Mouse (Mus musculus): ENCODE measurements around the gene Bmpr2.
"Not testable (repeated sequence)": the region's sequence is repeated elsewhere in the genome, so short reads cannot be mapped to it uniquely, and the experiment has no call there.

Bmpr2 gene

DNA sequence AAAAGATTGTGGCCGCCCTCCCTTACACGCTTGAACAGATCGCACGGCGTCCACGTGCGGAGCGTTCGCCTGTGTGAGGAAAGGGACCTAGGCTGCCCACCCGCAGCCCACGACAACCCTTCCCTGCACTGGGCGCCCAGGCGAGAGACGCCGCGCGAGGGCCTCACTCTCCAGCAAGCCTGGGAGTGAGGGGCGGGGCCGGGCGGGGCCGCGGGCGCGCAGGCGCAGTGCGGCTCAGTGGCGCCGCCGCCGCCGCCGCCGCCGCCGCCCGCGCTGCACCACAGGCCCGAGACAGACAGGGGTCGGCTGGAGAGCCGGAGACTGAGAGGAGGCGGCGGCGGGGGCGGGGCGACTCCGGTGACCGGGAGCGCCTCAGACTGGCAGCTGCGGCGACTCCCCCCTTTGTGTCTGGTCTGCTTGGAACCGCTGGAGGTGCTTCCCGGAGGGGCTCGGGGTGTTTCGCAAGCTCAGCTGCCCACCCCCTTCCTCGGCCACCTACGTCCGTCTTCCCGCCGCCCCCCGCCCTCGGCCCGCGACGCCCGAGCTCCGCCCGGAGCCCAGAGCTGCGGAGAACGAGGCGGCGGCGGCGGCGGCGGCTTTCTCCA is at the start of gene Bmpr2:
Gene Bmpr2 (plus strand): TSS at position 237 of the 605 bp plus-strand sequence.
- DNase-seq, result peak; percentile 84

DNA sequence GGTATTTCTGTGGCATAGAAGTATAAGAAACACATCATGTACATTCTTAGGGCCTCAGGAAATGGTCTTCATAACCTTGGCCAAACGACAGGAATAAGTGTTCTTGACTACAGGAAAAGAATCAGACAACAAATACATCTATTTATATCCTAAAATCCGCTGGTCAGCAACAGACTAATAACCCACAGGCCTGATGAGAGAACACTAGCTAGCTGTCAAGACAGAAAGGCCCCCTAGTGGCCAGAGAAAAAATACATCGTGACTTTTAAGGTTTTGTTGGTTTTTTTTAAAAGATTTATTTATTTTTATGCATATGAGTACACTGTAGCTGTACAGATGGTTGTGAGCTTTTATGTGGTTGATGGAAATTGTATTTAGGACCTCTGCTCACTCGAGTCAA is 43.3 kb upstream of the Bmpr2 start:
- no peak for DNase-seq

DNA sequence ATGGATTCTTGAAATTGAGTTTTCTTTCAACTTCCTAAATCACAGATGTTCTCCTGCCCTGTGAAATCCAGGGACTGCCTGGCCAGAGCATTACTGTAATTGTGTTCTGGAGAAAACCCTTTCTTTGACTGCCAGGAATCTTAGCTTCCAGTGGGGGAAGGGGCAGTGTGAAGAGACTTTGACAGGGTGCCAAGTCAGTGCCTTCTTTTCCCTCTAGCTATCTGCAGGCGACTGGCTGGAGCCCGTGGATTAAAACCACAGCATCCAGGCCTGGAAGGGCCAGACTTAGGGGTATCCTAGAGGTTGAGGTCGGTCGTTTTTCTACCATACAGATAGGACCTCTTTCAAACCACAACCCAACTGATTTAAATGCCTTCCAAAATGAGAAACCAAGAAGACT is 37.5 kb upstream of the Bmpr2 start:
- DNase-seq, result no peak

DNA sequence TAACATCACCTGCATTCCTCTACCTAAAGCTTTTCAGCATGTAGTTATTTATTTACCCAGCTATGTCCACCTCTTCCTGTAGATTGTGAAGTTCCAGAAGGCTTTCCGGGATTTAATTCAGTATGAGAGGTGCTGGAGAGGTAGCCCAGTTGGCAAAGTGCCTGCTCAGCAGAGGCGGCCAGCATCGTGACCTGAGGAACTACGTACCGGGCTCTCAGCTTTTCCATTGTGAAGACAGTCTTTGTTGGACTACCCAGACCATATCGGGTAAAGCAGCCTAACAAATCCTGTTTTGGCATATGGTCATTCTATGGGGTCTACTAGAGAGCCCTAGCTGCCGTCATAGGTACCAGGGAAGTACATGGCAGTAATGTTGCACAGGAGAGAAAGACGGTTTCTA is 33.1 kb upstream of the Bmpr2 start:
- DNase-seq, result no peak

DNA sequence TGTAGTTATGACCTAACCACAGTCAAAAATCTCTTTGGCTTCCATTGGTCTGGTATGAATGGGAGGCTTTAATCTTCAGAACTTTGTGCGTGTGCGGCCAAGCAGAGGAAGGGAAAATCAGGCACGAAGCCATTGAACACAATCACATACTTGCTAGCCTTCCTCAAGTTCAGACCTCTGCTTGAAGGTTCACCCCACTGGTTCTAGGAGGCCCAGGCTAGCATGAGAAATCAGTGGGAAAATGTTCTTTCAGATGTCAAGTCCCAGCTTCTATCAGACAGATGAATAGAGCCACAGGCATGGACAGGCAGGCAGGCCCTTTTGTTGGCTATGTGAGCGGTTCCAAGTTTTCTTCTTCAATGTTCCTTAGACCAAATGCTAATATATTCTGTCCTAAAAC is 32.5 kb upstream of the Bmpr2 start:
- no peak for DNase-seq

DNA sequence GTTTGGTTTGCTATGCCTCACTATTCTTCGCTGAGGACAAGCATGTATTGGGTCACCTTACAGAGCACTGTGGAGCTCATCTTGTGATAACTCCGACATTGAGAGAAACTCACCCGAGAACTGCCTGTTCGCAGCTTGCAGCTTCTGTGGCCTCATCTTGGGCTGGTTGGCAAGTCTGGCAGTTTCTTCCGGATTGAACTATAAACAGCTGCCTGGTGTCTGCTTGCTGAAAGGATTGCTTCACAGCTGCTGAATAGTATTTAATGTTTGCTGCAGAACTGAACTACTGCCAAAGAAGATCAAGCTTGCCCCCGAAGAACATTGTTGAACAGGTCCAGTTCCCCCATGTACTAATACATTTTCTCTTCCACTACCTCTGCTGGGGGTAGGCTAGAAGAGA is 29.1 kb upstream of the Bmpr2 start:
- no peak for DNase-seq

DNA sequence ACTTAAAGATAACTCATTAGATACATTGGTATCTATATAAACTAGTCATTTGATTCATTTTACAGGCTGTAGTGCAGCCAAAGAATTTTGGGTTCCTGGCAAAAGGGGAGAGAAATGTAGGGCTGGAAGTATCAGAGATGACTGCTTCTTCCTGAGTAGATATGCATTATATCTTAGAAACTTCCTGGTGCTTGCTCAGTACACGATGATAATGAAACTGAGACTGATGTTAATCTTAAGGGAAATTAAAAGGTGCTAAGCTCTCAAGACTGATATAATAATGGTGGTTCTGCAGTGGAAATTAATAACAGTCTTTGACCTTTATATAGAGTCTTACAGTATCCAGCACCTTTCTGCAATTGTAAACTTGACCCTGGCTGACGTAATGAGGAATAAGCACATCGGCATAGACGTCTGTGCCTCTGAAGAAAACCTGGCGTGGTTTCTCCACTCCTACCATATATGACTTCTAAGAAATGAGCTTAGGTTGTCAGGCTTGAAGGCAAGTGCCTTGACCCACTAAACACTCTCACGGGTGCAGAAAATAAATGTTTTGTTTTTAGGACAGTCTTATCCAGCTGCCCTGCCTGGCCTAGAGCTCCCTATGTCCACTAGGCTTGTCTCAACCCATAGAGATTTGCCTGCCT is 24.3 kb upstream of the Bmpr2 start:
- no peak for DNase-seq

DNA sequence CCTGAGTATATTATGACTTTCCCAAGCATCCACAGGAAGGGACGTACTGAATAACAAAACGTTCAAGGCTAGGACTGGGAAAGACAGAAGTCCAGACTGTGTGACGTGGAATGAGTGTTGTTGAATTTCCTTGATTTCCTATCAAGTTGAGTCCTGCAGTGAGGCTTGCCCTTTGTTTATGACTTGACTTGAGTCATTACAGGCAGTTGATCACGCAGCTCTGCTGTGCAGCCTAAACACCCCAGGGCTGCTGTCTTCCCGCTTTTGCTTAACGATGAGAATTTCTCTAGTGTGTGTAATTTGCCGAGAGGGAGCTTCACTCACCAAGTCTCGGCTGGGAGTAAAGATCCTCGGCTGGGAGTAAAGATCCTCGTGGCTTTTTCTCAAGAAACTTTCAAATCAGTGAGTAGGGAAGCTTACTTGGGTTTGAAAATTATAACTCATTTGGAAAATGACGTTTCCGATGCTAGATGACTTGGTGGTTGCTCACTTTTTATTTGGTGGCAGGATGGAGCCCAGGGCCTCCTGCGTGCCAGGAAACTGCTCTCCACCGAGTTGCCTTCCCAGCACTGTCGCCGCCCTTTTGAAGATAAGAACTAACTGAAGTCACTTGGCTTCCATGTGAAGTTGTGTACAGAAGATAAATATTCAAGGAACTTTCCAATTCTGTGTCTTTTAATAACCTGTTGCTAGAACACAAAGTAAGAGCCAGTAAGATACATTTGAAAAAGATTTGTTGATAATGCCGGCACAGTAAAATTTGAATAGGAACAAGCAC is 23.4 kb upstream of the Bmpr2 start:
- no peak for DNase-seq

DNA sequence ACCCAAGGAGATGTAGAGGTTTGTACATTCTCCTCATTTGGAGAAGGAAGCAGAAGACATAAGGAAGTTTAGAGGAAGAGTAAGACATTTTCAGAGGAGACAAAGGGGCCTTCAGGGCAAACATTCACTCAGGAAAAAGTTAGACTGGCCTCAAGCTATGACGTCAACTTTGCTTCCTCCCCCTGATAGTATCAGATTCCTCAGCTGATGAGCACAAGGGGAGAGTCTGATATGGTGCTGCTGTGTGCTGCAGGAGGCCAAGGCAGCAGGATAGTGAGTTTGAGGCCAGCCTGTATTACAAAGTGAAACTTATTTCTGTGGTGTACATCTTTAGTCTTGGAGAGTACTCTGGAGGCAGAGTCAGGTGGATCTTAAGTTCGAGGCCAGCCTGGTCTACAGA is 14.2 kb upstream of the Bmpr2 start:
- no peak for DNase-seq

DNA sequence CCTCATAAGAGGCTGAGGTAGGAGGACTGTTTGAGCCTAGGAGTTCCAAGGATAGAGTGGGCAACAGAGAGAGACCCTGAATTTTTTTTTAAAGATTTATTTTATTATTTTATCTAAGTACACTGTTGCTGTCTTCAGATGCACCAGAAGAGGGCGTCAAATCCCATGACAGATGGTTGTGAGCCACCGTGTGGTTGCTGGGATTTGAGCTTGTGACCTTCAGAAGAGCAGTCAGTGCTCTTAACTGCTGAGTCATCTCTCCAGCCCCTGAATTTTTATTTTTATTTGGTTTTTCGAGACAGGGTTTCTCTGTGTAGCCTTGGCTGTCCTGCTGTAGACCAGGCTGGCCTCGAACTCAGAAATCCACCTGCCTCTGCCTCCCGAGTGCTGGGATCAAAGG is 13.5 kb upstream of the Bmpr2 start:
- not testable (repeated sequence) for DNase-seq

DNA sequence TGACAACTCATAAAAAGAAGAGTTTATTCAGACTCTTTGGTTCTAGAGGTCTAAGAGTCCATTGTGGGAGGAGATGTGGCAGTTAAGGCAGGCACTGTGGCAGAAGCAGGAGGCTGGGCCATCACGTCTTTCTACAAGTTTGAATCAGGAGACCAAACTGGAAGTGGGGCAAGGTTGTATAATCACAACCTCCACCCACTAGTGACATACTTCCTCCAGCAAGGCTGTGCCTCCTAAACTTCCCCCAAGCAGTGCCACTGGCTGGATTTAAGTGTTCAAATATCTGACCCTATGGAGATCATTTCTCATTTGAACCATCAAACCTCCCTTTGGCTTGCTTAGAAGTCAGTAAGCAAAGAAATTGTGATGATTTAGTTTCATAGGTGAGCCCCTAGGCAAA is 7.9 kb upstream of the Bmpr2 start:
- DNase-seq, result no peak

DNA sequence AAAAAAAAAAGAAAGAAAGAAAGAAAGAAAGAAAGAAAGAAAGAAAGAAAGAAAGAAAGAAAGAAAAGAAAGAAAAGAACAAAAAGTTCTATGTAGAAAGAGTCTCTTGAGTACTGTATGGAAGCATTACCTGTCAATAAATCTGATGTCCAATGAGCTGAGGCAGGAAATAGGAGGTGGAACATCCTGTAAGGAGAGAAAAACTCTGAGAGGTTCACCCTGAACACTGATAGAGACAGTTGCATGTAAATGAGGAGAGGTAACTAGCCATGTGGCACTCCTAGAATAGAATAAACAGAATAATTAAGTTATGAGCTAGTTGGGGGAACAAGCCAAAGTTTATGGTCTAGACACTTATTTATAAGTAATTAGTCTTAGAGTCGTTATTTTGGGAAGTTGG is 4.9 kb upstream of the Bmpr2 start:
- DNase-seq, result no peak

DNA sequence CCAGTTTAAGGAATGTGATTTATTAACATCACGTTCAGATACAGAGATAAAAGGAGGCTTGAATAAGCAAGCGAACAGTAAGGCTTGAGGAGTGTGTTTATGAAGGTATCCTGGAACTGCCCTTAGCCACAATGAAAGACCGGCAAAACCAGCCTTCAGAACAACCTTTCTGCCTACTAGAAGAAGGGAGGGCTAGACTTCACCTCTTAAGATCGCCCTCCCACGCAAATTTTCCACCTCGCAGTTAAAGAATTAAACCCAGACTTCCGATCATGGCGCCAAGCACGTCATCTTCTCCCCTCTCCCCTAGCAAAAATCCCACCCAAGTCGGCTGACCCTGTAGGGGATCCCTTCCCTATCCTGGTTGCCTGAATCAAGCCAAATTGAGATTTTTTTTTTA is 992 bp upstream of the Bmpr2 start:
- DNase-seq, result peak; percentile 28

DNA sequence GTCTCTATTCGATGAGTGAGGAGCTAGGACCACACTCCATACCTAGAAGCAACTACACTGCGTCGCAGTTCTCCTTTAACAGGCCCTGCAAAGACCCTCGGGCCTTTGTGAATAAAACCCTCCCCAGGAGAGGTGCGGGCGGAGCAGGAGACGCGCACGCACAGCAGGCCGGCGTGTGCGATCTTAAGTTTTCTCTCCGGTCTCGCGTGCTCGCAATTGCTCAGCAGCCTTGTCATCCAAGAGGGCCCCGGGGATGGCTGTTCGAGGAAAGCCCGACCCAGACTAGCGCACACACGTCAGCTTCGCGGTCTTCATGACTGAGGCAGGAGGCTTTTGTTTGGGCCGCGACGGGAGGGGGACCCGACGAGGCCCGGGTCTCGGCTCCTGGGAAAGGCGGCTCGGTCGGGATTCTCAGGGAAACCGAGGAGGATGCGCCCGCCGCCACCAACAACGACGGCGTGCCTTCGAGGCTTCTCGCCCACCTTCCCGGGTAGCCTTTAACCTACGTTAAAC is 493 bp upstream of the Bmpr2 start:
- DNase-seq, result no peak

DNA sequence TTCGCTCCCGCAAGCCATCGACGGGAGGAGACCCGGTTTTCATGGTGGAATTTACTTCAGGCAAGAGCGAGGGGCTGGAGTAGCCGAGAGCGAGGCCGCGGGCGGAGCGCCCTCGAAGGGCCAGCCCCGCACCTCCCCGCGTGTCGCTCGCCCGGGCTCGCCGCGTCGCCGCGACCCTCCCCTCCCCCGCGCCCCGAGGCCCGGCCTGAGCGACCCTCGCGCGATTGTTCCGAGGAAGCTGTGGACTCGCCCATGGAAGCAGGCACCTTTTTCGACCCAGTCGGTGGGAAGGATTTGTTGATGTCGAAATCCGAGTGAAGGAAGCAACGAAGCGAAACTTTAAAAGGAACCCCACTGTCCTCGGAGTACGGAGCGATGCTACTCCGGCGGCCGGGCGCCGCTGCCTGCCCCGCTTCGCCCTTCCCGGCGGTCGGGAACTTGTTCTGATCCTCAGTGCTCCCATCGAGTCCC is 616 bp downstream of the Bmpr2 start:
- peak; percentile 46 for DNase-seq

DNA sequence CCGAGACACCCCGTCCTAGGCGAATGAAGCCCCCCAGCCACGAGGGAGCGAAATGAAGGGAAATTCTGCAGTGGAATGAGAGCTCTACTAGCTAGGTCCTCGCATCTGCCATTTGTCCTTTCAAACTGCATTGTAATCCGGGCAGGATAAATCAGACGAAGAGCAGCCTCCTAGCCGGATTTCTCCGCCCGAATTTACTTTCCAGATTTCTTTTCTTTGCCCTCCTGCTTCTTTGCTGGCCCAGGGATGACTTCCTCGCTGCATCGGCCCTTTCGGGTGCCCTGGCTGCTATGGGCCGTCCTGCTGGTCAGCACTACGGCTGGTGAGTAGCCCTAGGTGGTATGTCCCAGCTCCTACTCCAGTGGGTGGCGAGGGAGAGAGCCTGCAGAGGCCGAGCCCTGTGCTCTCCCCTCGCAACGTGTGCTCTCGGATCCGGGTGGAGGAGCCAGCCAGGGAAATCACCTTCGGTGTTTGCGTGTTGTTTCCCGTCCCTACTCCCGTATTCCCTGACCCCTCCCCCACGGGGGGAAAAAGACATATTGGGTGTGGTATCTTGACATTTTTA is 1.3 kb downstream of the Bmpr2 start:
- peak; percentile 31 for DNase-seq

DNA sequence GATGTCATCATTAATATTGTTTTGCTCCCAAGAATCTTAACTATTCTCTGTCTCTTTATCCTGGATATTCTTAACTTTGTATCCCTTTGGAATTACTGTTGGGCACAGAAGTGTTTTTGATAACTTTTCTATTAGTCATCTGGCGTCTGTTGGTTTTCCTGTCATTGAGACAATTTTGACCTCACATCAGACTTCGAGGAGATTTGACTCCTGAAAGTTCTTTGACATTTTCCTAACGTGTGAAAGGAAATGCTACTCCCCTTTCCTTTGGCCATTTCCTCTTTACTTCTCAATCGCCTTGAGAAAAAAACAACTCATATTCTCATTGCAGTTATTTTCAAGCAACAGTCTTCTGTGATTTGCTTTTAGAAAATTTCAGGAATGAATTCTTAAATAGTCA is 2.1 kb downstream of the Bmpr2 start:
- no peak for DNase-seq

DNA sequence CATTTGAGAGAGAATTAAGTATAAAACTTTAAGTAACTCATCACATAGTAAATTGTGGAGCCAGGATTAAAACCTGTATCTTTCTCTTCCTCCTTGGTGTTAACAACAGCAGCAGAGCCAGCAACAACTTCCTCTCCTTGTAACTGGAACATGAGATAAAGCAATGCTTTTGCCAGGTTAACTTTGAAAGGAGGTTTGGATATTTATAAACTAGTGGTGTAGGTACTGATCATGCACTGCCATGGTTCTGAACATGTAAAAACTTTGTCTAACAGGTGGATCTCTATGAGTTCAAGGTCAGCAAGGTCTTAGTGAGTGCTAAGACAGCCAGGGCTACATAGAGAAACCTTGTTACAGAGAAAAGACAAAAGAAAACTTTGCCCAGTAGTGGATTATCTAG is 3.4 kb downstream of the Bmpr2 start:
- DNase-seq, result no peak

DNA sequence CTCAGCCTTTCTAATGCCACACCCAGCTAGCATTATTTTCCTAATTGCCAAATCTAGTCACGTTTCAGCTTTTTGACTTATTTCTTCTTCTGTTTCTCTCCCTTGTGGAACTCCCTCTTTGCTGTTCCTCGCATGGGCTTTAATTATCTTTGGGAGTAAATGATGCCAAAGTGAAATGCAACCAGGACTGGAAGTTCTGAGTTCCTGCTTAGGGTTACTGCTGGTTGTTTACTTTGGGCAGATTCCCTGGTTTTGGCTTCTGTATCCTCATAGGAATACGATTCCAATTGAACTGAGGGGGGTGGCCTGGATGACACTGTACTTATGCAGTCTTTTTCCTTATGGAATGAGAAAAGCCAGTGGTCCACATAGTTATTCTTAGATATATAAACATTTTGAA is 8.7 kb downstream of the Bmpr2 start:
- DNase-seq, result no peak

DNA sequence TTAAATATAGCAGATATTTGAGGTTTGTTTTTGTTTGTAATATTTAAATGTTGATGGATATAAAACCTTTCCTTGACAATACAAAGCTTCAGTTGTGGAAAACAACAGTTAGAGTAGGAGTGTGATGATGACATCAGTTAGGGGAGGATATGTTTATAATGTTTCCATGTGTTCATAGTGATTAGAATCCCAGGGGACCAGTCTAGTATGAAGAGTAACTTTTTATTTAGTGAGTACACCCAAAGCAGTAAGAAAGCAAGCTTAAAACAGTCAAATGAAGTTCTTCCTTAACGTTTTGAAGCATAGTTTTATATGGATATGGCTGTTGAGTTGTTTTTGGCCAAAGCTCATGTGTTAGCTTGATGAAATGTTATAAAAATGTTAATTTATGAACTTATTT is 17.9 kb downstream of the Bmpr2 start:
- DNase-seq, result no peak

DNA sequence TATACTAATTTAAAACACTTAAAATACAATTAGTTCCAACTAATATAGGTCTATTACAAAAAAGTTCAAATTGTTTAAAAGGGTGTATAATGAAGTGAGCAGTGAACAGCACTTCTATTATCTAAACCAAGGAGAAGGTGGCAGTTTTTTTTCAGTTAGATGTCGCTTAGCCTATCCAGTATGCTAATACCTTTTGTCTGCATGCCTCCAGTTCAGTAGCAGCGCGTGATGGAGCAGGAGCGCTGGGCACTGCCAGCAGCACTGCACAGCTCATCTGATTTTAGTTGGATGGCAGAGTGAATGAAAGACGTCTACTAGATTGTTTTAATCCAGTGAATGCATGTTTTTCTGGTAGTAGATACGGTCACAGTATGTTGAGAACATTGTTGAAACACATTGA is 25.8 kb downstream of the Bmpr2 start:
- DNase-seq, result no peak

DNA sequence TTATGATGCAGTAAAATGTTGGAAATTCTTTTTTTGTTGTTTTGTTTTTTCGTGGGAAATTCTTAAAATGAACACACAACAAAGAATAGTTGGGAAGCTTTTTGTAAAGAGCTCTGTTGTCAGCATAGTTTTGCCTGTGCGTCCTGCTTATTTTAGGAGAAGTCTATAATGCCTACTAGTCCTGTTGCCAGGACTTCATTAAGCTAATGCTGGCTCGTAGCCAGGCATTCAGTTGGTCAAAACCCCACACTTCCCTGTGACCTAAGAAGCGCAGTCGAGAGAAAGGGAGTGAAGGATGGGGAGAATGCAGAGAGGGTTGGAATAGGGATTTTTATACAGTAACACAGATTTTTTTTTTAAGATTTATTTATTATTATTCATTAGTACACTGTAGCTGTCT is 26.5 kb downstream of the Bmpr2 start:
- DNase-seq, result no peak

DNA sequence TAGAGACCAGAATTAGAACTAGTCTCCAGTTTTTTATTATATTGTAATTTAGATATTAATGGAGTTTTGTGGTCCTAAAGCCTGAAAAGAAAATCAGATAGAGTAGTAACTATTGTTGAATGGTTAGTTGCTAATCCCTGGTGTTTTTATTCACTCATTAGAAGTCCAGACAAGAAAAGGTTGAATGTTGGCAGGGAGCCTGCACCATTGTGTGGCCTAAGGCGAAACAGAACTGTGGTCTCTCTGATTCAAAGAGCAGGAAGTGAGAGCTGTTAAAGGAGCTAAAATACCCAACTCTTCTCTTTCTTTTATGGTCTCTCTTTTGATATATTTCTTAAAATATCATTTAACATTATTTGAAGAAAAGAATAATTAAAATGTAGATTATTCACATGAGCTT is 32.1 kb downstream of the Bmpr2 start:
- DNase-seq, result no peak

DNA sequence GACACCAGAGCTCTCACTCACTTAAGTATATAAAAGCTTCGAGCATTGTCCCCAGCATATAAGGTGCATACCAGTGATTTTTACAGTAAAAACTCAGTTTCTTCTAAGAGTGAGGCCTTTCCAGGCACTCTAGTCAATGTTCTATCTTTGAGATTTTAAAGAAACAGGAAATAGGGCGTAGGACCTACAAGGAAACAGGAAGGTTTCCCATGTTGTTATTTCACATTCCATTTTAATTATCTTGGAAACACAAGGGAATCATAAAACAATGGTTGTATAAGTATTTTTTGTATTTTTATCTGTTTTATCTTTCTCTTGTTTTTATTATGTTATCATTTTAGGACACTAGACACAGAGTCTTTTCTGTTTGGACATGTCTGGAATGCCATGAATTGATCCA is 34.7 kb downstream of the Bmpr2 start:
- no peak for DNase-seq
